Mouse (Mus musculus) ES-E14 (cell line): Measurements from ENCODE around the gene Klkb1.

Experiments
- CHD2 ChIP-seq: IDR thresholded peaks from 2 replicates; pipeline ENCODE4 v1.6.1; 2014; ENCODE audit warnings: mild to moderate bottlenecking, low read depth, low read length, inconsistent platforms
- HCFC1 ChIP-seq: IDR thresholded peaks from 2 replicates; pipeline ENCODE4 v1.6.1; 2012; ENCODE audit warnings: low read length, inconsistent platforms, borderline replicate concordance; ENCODE audit not compliant: insufficient read depth
- MAFK ChIP-seq: IDR thresholded peaks from 2 replicates; pipeline ENCODE4 v1.6.1; 2014; ENCODE audit warnings: mild to moderate bottlenecking, low read depth, low read length, inconsistent platforms; ENCODE audit not compliant: insufficient read depth

GRCm38 (mm10) chr8:45233256-45233655, 61.4 kb downstream of the Klkb1 start:
- TF ChIP-seq HCFC1 (no peak), CHD2 (no peak), MAFK (no peak)
